Mouse (Mus musculus): ENCODE measurements around the gene Zfhx3. TPM values are rescaled to one million over a fixed set of nuclear protein-coding genes. Genes with fewer than 3 reads are reported as not detected.

The Zfhx3 gene
- polyA plus RNA-seq, 1 experiment, result 14.0 TPM

DNA sequence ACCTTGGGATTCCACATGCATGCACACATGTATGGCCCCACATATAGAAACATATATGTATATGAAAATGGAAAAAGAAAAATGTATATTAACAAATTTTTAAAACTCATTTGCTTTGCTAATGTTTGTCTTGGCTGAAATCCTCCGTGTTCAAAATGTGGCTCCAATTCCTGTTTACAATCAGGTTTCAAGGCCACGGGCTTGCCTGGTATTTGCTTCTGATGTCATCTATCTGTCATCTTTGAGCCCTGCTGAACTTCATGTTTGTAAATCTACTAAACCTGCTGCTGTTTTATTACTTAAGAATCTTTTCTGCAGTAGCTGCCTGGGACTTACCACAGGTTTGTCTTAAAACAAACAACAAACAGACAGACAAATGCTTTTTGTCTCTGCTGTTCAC lies 1051.3 kb downstream of the Zfhx3 start:
- no peak for TF ChIP-seq EP300 (IDR thresholded peaks at IDR 0.05; ENCODE audit: insufficient read depth, low read depth, low read length)
- Histone ChIP-seq H3K36me3 (ENCODE audit: control insufficient read depth, insufficient read depth, low read length, poor library complexity, severe bottlenecking) (no peaks in the 10 kb centered on the region), H3K9ac (ENCODE audit: low read depth, poor library complexity, severe bottlenecking) (no peak overlapping the region), H3K4me3 (ENCODE audit: low read depth, low read length) (no peak overlapping the region), H3K27me3 (ENCODE audit: control insufficient read depth, insufficient read depth, low read length, poor library complexity, severe bottlenecking) (no peaks in the 10 kb centered on the region; the same call in 1 of the 2 replicates), H3K9me3 (replicated peaks; ENCODE audit: control insufficient read depth, insufficient read depth, low read length, poor library complexity, severe bottlenecking) (no peaks in the 10 kb centered on the region; the same call in 1 of the 2 replicates), H3K27ac (ENCODE audit: insufficient read depth, low read length) (no peak overlapping the region), H3K4me1 (ENCODE audit: control insufficient read depth, insufficient read depth, low read length) (no peaks in the 10 kb centered on the region)

DNA sequence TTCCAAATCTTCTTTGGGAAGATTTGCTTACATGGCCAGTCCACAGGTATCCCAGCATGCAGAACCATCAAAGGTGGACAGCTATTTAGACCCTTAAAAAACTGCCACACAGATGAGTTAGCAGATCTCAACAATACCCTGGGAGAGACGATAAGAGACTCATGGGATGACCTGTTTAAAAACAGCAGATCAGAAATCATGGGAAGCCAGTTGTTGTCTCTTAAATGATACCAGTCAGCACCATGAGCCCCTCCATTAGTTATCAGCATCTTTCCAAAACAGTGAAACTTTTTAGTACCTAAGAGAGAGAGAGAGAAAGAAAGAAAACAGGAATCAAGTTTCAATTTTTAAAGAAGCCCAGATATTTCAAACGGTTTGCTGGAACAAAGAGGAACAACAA lies 1051.7 kb downstream of the Zfhx3 start:
- Histone ChIP-seq H3K27me3 (ENCODE audit: control insufficient read depth, insufficient read depth, low read length, poor library complexity, severe bottlenecking) (no peaks in the 10 kb centered on the region), H3K27ac (ENCODE audit: insufficient read depth, low read length) (no peak overlapping the region), H3K36me3 (ENCODE audit: control insufficient read depth, insufficient read depth, low read length, poor library complexity, severe bottlenecking) (no peaks in the 10 kb centered on the region), H3K4me3 (ENCODE audit: low read depth, low read length) (no peak overlapping the region), H3K4me1 (ENCODE audit: control insufficient read depth, insufficient read depth, low read length) (no peaks in the 10 kb centered on the region), H3K9me3 (replicated peaks; ENCODE audit: control insufficient read depth, insufficient read depth, low read length, poor library complexity, severe bottlenecking) (no peaks in the 10 kb centered on the region; the same call in 1 of the 2 replicates), H3K9ac (ENCODE audit: low read depth, poor library complexity, severe bottlenecking) (no peak overlapping the region)
- no peak for TF ChIP-seq CTCF (IDR thresholded peaks at IDR 0.05; ENCODE audit: low read depth, low read length)
- TF ChIP-seq EP300 (IDR thresholded peaks at IDR 0.05; ENCODE audit: insufficient read depth, low read depth, low read length), result no peak
- no peak for TF ChIP-seq POLR2A (IDR thresholded peaks at IDR 0.05; ENCODE audit: insufficient read depth, low read length)

DNA sequence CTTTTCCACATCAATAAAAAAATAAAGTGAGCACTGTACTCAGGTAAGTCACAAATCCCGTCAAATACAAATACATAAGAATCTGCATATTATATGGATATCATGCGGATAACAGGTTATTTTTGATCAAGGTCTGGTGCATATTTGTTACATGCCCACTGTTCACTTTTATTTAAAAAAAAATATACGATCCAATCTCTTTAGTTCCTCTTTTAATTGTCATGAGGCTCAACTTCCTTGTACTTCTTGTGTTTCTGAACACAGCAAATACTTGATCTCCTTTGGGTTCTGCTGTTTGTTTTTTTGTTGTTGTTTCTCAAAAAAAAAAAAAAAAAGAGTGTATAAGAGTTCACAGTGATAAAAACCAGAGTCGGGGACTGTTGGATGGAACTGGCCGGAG lies 1052.4 kb downstream of the Zfhx3 start:
- TF ChIP-seq EP300 (IDR thresholded peaks at IDR 0.05; ENCODE audit: insufficient read depth, low read depth, low read length) (no peak), POLR2A (IDR thresholded peaks at IDR 0.05; ENCODE audit: insufficient read depth, low read length) (no peak), CTCF (IDR thresholded peaks at IDR 0.05; ENCODE audit: low read depth, low read length) (no peak)
- H3K4me1 ChIP-seq (ENCODE audit: control insufficient read depth, insufficient read depth, low read length), result no peaks in the 10 kb centered on the region
- no peaks in the 10 kb centered on the region for H3K27me3 ChIP-seq (ENCODE audit: control insufficient read depth, insufficient read depth, low read length, poor library complexity, severe bottlenecking)
- H3K27ac ChIP-seq (ENCODE audit: insufficient read depth, low read length), result no peak overlapping the region
- no peak overlapping the region for H3K9ac ChIP-seq (ENCODE audit: low read depth, poor library complexity, severe bottlenecking)
- H3K9me3 ChIP-seq (replicated peaks; ENCODE audit: control insufficient read depth, insufficient read depth, low read length, poor library complexity, severe bottlenecking), result no peaks in the 10 kb centered on the region; the same call in 1 of the 2 replicates
- H3K36me3 ChIP-seq (ENCODE audit: control insufficient read depth, insufficient read depth, low read length, poor library complexity, severe bottlenecking), result no peaks in the 10 kb centered on the region
- H3K4me3 ChIP-seq (ENCODE audit: low read depth, low read length), result no peak overlapping the region

DNA sequence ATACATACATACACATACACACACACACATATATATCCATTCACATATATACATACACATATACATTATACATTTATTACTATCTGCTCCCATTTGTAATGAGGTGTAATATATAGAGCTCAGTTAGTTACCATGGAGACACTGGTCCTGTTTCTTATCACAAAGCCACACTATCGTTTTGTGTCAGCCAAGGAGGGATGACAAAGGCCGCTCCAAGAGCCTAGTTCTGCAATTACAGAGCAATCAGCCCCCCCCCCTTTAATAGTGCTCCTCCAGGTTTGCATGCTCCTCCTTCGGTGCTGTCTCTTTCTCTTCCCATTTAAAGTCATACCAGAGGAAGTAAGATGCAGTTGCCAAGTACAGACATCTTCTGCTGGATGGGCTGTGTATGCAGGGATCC lies 1054.9 kb downstream of the Zfhx3 start:
- Histone ChIP-seq H3K27ac (ENCODE audit: insufficient read depth, low read length) (no peak overlapping the region), H3K36me3 (ENCODE audit: control insufficient read depth, insufficient read depth, low read length, poor library complexity, severe bottlenecking) (no peaks in the 10 kb centered on the region), H3K9ac (ENCODE audit: low read depth, poor library complexity, severe bottlenecking) (no peak overlapping the region), H3K4me3 (ENCODE audit: low read depth, low read length) (no peak overlapping the region), H3K4me1 (ENCODE audit: control insufficient read depth, insufficient read depth, low read length) (no peaks in the 10 kb centered on the region), H3K27me3 (ENCODE audit: control insufficient read depth, insufficient read depth, low read length, poor library complexity, severe bottlenecking) (no peaks in the 10 kb centered on the region), H3K9me3 (replicated peaks; ENCODE audit: control insufficient read depth, insufficient read depth, low read length, poor library complexity, severe bottlenecking) (no peaks in the 10 kb centered on the region; the same call in 1 of the 2 replicates)
- TF ChIP-seq EP300 (IDR thresholded peaks at IDR 0.05; ENCODE audit: insufficient read depth, low read depth, low read length), result no peak
- no peak for TF ChIP-seq CTCF (IDR thresholded peaks at IDR 0.05; ENCODE audit: low read depth, low read length)
- TF ChIP-seq POLR2A (IDR thresholded peaks at IDR 0.05; ENCODE audit: insufficient read depth, low read length), result no peak

DNA sequence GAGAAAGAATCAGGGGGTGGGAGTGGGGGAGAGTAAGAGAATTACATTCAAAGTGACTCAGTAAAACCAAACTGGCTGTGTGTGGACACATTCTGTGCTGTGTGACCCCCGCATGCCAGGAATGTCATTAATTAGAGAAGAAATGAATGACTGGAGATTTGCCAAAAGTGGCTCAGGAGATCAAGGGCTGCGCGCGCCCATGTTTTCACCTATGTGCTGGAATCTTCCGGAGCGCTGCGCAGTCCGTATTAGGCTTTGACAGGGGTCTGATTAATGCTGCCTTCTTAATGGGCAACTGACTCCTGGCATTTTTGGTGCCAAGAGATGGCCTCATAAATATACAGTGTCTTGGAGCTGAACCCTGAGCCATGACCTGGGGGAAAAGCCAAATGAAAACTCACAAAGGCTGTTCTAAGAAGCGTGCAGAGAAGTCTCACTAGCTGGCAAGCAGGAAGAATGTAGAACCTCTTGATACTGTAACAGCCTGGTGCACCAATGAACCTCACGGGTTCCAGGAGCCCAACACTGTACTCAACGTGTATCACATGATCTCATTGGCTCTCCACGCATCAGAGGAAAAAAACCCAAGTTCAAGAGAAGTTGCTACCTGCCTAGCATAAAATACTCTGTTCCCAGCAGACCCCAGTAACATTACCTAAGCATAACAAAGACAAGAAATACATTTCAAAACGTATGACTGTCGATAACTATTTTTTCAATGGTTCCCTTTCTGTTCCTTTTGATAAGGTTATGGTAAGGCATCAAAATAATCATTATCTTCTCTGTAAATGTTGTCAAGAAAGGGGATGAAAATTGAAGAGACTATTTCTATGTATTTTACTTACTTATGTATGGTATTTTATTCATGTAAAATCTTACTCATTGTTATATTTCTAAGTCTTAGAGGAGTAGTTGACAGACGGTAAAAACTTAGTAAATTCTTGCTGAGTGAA lies 1057.1 kb downstream of the Zfhx3 start:
- Histone ChIP-seq H3K4me3 (ENCODE audit: low read depth, low read length) (no peak overlapping the region), H3K36me3 (ENCODE audit: control insufficient read depth, insufficient read depth, low read length, poor library complexity, severe bottlenecking) (no peaks in the 10 kb centered on the region), H3K4me1 (ENCODE audit: control insufficient read depth, insufficient read depth, low read length) (no peaks in the 10 kb centered on the region), H3K9ac (ENCODE audit: low read depth, poor library complexity, severe bottlenecking) (no peak overlapping the region), H3K27me3 (ENCODE audit: control insufficient read depth, insufficient read depth, low read length, poor library complexity, severe bottlenecking) (no peaks in the 10 kb centered on the region), H3K27ac (ENCODE audit: insufficient read depth, low read length) (no peak overlapping the region), H3K9me3 (replicated peaks; ENCODE audit: control insufficient read depth, insufficient read depth, low read length, poor library complexity, severe bottlenecking) (no peaks in the 10 kb centered on the region; the same call in 1 of the 2 replicates)
- no peak for TF ChIP-seq POLR2A (IDR thresholded peaks at IDR 0.05; ENCODE audit: insufficient read depth, low read length)
- TF ChIP-seq EP300 (IDR thresholded peaks at IDR 0.05; ENCODE audit: insufficient read depth, low read depth, low read length), result no peak
- no peak for TF ChIP-seq CTCF (IDR thresholded peaks at IDR 0.05; ENCODE audit: low read depth, low read length)

DNA sequence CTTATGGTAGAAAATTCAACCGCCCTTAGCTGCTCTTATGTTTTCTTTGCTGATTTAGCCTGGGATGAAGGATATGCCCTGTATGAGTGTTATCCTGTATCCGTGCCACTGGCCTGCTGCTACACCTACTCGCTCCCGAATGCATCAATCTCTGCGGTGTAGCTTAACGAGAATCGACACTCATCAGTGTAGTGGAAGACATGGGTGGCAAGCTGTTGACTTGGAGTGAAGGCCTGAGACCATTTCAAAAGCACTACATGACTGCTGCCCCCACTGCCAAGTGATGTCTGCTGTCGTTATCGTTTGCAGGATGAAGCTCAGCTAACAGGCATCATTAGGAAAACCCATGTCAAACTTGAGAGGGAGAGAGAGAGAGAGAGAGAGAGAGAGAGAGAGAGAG lies 1058.6 kb downstream of the Zfhx3 start:
- no peaks in the 10 kb centered on the region for H3K4me1 ChIP-seq (ENCODE audit: control insufficient read depth, insufficient read depth, low read length)
- H3K27me3 ChIP-seq (ENCODE audit: control insufficient read depth, insufficient read depth, low read length, poor library complexity, severe bottlenecking), result no peaks in the 10 kb centered on the region
- TF ChIP-seq POLR2A (IDR thresholded peaks at IDR 0.05; ENCODE audit: insufficient read depth, low read length), result no peak
- TF ChIP-seq EP300 (IDR thresholded peaks at IDR 0.05; ENCODE audit: insufficient read depth, low read depth, low read length), result no peak
- no peak for TF ChIP-seq CTCF (IDR thresholded peaks at IDR 0.05; ENCODE audit: low read depth, low read length)
- no peaks in the 10 kb centered on the region for H3K9me3 ChIP-seq (replicated peaks; ENCODE audit: control insufficient read depth, insufficient read depth, low read length, poor library complexity, severe bottlenecking)
- no peak overlapping the region for H3K27ac ChIP-seq (ENCODE audit: insufficient read depth, low read length)
- no peak overlapping the region for H3K4me3 ChIP-seq (ENCODE audit: low read depth, low read length)
- no peak overlapping the region for H3K9ac ChIP-seq (ENCODE audit: low read depth, poor library complexity, severe bottlenecking)
- H3K36me3 ChIP-seq (ENCODE audit: control insufficient read depth, insufficient read depth, low read length, poor library complexity, severe bottlenecking), result no peaks in the 10 kb centered on the region
